Mouse (Mus musculus) heart, adult 2 months (tissue): Measurements from ENCODE around the gene Hdgfl3.

Source experiments
- CTCF ChIP-seq: fragments of 200-600 bp; IDR thresholded peaks from 2 replicates; pipeline ENCODE4 v1.8.1; 2022; ENCODE audit warnings: antibody characterized with exemption, mild to moderate bottlenecking, moderate library complexity
- EP300 ChIP-seq: fragments of 200-500 bp; IDR thresholded peaks from 2 replicates; pipeline ENCODE4 v1.6.1; 2011; ENCODE audit warnings: low read depth, low read length, control low read depth; ENCODE audit not compliant: insufficient read depth
- POLR2A ChIP-seq: fragments of 200-500 bp; IDR thresholded peaks from 2 replicates; pipeline ENCODE4 v1.6.1; 2011; ENCODE audit warnings: mild to moderate bottlenecking, low read depth, low read length, control low read depth; ENCODE audit not compliant: insufficient read depth

DNA sequence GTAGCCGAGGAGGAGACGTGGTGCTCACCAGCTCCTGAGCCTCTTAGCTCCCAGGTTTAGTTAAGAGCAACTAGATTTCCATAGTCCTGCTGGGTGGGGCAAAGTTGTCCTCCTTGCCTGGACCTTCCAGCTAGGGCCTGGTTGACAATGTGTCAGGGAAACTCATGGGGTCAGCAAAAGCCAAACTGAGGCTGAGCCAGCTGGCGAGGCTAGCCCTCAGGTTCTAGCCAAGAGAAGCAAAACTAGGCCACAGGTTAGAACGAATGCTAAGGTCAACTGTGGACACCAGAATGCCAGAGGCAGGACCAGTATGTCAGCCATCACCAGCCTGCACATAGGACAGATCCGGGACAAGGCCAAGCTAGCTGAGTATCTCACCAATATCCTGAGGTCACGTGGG, 92.8 kb downstream of the Hdgfl3 start:
- TF ChIP-seq EP300: no peak
- no peak for TF ChIP-seq CTCF
- no peak for TF ChIP-seq POLR2A
